Mouse (Mus musculus) lung, postnatal 0 days (tissue): Measurements from ENCODE around the gene Klf3.

Experiments used
- CTCF ChIP-seq: IDR thresholded peaks from 2 replicates; pipeline ENCODE4 v1.5.1; 2016; ENCODE audit warnings: antibody characterized with exemption, mild to moderate bottlenecking
- EP300 ChIP-seq: IDR thresholded peaks from 2 replicates; pipeline ENCODE4 v1.6.1; 2016; ENCODE audit warnings: antibody characterized with exemption, mild to moderate bottlenecking, control low read depth

DNA sequence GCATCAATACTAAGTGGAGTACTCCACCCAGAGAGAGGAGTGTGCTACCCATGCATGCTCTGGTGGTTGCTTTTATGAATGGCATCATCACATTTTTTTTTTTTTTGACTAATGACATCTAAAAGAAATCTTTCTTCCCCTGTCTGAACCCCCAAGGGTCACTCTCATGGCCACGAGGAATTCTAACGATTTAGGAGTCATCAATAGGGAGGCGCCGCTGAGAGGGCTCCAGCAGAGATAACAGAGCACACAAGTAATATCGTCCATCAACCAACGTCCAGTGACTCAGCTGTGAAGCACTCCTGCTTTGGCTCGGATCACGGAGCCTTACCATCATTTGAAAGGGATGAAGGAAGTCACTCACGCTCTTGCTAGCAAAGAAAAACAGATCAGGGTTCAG lies 63.9 kb downstream of the Klf3 start:
- TF ChIP-seq CTCF (no peak), EP300 (no peak)
